Mouse (Mus musculus): Measurements from ENCODE around the gene Nynrin. TPM values are rescaled to one million over a fixed set of nuclear protein-coding genes. Genes with fewer than 3 reads are reported as not detected.

Gene Nynrin
- total RNA-seq, 2 experiments from 2014 or later: 13.6 to 15.8 TPM

DNA sequence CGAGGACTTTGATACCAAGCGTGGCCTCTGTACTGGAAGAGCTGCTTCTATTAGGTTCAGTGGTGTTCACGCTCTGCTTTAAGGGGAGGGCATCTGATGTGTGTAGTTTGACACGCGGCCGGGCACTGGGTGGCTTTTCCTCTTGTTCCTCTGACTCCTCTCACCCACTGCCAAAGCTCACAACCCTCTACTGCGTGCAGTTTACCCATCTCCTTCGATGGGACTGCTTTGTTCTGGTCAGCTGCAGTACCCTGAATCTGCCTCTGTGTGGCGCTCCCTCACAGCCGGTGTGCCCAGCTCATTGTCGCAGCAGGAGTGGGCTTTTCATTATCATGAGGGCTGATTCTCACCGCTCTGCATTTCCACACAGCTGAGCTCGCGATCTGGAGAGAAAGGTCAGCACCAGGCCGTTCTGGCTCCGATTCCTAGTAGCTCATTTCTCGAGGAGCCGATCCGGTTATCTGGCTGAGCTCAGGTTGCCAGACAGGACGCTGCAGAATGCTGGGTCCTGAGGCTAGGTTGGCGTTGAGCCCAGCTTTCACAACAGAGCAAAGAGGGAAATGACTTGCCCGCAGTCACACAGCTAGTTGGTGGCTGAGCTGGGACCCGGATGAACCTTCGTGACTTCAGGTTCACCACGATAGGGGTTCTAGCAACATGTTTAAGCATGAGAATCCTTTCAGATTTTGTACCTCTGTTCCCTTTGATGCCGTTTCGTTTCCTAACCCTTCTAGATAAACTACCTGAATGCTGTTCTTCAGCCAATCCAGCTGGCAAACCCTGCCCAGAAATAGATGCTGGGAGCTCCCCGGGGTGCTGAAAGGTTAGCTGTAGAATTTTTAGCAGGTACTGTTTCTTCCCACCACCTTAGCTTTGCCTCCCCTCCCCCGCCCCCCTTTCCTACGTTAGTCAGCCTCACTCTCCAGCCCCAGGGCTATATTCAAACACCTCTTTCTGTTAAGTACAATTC, 20.2 kb downstream of the Nynrin start:
- DNase-seq: peak; percentile 78 to 85
- intact Hi-C loops (cut with DNase I): loop anchor here (1.0 kb wide), 1 partner anchor 44 kb away; no protein-coding TSS in a partner anchor

- intact Hi-C loops (cut with DNase I): no loop called here
- no peak for DNase-seq
Measured at GRCm38 (mm10) chr14:55877469-55878315, 23.9 kb downstream of the Nynrin start.

DNA sequence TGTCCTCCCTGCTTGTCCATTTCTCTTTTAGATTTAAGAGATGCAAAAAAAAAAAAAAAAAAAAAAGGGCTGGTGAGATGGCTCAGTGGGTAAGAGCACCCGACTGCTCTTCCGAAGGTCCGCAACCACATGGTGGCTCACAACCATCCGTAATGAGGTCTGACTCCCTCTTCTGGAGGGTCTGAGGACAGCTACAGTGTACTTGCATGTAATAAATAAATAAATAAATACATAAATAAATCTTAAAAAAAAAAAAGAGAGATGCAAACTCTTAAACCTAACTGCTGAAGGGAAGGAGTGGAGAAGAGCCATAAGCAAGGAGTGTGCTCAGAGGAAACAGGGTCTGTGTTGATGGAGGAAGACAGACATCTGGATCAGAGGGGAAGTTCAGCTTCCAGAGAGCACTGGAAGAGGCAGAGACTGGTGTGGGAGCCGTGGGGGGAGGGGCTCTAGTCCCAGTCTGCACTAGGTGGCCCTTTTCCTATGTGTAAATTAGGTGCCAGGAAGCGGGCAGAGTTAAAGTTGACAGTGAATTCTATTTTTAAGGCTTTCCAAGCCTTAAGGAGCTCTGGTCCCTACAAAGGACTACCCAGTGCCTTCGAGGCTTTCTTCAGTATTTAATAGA, 24.6 kb downstream of the Nynrin start:
- intact Hi-C loops (cut with DNase I): no loop called here
- DNase-seq: no peak

DNA sequence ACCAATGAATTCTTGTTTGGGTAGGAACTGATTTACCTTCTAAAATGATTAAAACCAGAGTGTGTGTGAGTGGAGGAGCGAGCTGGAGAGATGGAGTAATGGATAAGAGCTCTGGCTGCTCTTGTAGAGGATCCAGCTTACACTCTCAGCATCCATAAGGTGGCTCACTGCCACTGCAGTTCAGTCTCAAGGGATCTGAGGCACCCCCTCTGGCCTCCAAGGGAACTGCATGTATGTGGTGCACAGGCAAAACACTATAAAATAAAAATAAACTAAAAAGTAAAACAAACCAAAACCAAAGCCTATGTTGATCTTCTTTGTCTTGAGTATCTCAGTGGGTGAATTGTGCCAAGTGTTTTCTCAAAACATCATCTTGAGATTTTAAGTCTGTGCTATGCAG, 25.8 kb downstream of the Nynrin start:
- DNase-seq: peak; percentile 74 to 84
- intact Hi-C loops (cut with DNase I): no loop called here

- intact Hi-C loops (cut with DNase I): no loop called here
- no peak for DNase-seq
Measured at GRCm38 (mm10) chr14:55880982-55881381, 27.2 kb downstream of the Nynrin start.

DNA sequence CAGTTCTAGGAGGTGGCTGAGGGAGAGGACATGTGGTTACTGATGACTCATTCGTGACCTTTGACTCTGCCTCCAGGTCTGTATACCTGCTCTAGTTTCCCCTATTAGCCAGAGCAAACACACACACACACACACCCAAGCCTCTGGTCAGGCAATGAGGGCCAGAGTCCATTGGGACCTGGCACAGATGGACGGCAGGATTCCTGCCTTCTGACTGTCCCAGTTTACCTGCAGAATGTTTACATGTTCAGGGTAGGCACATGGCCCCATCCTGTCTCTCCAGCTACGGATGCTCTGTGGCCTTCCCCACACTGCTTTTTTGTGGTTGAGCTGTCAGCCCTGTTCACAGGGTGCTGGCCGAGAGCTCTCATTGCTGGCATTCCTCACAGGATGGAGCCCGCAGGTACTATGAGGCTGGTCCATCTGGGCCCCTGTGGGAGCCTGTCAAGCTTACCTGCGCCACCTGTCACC, 28.4 kb downstream of the Nynrin start:
- no peak for DNase-seq
- intact Hi-C loops (cut with DNase I): no loop called here

DNA sequence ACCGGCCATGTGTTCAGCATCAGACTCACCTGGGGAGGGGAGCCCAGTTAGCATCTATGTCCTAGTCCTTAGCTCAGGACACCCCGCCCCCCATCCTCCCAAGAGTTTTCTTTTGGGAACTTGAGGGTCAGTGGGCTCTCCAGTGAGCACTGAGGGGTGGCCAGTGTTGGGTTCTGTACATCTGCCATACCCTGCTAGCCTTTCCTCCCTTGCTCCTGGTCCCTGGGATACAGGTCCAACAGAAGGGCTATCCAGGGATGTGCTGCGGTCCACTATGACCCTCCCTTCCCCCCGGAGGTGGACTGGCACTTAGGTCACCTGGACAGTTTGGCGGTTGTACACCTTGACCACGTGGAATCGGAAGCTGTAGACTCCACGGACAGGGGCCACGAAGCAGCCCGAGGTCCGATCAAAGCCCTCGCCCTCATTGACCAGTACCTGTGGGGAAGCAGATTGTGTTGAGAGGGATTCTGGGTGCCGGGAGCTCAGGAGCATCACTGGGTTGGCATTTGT, 29.4 kb downstream of the Nynrin start:
- DNase-seq: no peak
- intact Hi-C loops (cut with DNase I): no loop called here

- intact Hi-C loops (cut with DNase I): no loop called here
- no peak for DNase-seq
Measured at GRCm38 (mm10) chr14:55883663-55884062, 29.9 kb downstream of the Nynrin start.

GRCm38 (mm10) chr14:55884166-55884565, 30.4 kb downstream of the Nynrin start, which contains the start of gene Cbln3:
Cbln3 (minus strand) TSS chr14:55884392.
- DNase-seq: peak; percentile 80 to 81
- intact Hi-C loops (cut with DNase I): no loop called here

- DNase-seq: peak; percentile 94 to 95
- intact Hi-C loops (cut with DNase I): no loop called here
Measured at GRCm38 (mm10) chr14:55884713-55885113, 30.9 kb downstream of the Nynrin start, which contains the start of gene Khnyn. Khnyn (plus strand) TSS chr14:55884947.

- intact Hi-C loops (cut with DNase I): no loop called here
- no peak for DNase-seq
Measured at GRCm38 (mm10) chr14:55885114-55885790, 31.4 kb downstream of the Nynrin start.

- intact Hi-C loops (cut with DNase I): no loop called here
Measured at GRCm38 (mm10) chr14:55885791-55886271, 32.0 kb downstream of the Nynrin start.

DNA sequence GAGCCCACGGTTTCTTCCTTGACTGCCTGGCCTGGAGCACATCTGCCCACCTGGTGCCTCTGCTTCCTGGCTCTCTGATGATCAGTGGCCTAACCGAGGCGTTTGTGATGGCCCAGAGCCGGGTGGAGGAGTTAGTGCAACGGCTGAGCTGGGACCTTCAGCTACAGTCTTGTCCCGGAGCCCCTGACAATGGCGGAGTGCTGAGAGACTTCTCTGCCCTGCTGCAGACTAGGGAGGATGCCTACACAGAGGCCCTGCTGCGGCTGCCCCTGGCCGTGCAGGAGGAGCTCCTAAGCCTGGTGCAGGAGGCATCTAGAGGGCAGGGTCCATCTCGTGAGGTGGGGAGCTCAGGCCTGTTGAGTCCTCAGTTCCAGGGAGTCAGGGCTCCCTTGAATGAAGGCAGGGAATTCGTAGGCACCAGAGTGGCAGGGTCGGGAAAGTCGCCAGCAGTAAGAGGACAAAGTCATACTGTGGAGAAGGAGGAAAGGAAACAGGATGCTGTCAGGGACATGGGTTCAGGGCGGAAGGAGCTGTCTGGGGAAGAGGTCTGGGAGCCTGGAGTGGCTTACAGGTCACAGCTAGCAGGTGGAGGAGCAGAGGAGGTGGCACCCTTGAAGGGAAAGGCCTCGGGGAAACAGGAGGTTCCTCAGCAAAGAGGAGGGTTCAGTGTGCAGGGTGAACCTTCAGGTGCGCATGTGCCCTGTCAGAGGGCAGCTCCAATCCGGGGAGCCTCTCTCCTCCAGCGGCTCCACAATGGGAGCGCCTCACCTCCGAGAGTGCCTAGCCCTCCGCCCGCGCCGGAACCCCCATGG, 33.0 kb downstream of the Nynrin start:
- no peak for DNase-seq
- intact Hi-C loops (cut with DNase I): no loop called here

More at GRCm38 (mm10) chr14:55885791-55886271, 32.0 kb downstream of the Nynrin start:
- DNase-seq: peak; percentile 61 to 64

- no peak for DNase-seq
Measured at GRCm38 (mm10) chr14:55897671-55898070, 43.9 kb downstream of the Nynrin start.

GRCm38 (mm10) chr14:55898947-55899346, 45.1 kb downstream of the Nynrin start:
- no peak for DNase-seq
- intact Hi-C loops (cut with DNase I): no loop called here

More at GRCm38 (mm10) chr14:55897671-55898070, 43.9 kb downstream of the Nynrin start:
- intact Hi-C loops (cut with DNase I): no loop called here

GRCm38 (mm10) chr14:55899701-55900413, 46.0 kb downstream of the Nynrin start, which contains the start of gene Sdr39u1:
Sdr39u1 (minus strand) TSS chr14:55900293.
- intact Hi-C loops (cut with DNase I): no loop called here
- DNase-seq: peak; percentile 80 to 85

DNA sequence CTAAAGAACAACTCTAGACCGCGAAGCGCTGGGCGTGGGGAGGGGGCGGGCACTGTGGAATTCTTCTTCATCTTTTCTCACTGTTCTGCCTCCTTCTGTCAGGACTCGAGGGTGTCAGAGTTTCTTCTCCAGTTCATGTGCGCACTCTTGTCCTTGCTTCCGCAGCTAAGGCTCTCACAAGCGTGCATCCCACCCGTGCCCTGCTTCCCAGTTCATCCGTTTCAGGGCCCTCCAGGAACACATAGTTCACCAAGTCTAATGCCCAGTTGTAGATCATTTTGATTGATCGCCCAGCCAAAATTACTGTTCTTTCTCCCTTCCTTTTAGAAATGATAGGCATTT, 46.6 kb downstream of the Nynrin start:
- intact Hi-C loops (cut with DNase I): no loop called here
- no peak for DNase-seq

GRCm38 (mm10) chr14:55905518-55905917, 51.7 kb downstream of the Nynrin start:
- intact Hi-C loops (cut with DNase I): no loop called here
- DNase-seq: no peak
